Comparison of ENCODE assay signal across 8 mouse cellular contexts in the genomic region with DNA sequence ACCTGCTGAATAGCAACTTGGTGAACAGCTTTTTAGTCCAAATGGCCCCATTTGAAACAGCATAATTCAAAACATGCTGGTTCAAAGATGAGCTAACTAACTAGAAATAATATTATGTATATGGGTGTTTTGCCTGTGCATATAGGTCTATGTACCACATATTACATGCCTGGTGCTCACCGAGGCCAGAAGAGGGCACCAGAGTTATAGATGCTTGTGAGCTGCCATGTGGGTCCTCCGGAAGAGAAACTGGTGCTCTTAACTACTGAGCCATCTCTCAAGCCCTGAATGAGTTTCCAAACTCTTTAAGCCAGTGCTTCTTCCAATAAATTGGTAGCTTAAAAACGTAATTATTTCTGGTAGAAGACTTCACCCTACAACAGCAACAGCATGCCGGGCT. TPM values are rescaled to one million over a fixed set of nuclear protein-coding genes. Genes with fewer than 3 reads are reported as not detected.
DNase-seq lines count a peak whose midpoint lies in the region; ATAC-seq and TF ChIP-seq lines count a peak whose summit lies in the region.

No protein-coding gene starts in this region.

- no peak overlapping the region for H3K27ac ChIP-seq in kidney, embryonic 15.5 days
- no peak overlapping the region for H3K27ac ChIP-seq in thymus, adult 2 months (ENCODE audit: control insufficient read depth, insufficient read depth, low read length)

- no peaks in the 10 kb centered on the region for H3K4me1 ChIP-seq in kidney, embryonic 15.5 days
- H3K4me1 ChIP-seq in thymus, adult 2 months (replicated peaks; ENCODE audit: control insufficient read depth, insufficient read depth, low read length), result no peaks in the 10 kb centered on the region

- peak; percentile 59 for DNase-seq in gastrocnemius, adult 18-20 months (ENCODE audit: low spot score)
- no peak for DNase-seq in gastrocnemius, postnatal 25 days
- DNase-seq in 3T3-L1 (ENCODE audit: low read depth, low spot score) (peak; percentile 79), adipocyte (ENCODE audit: low spot score) (peak; percentile 61)
- peak; percentile 72 for DNase-seq in thymus, adult 2 months

- peaks cover 16% of the 10 kb centered on the region; the same call in 1 of the 2 replicates for H3K36me3 ChIP-seq in kidney, embryonic 15.5 days
- 0 out of 2 replicates have a peak, but pooled peaks cover 6% of the 10 kb centered on the region for H3K36me3 ChIP-seq in thymus, adult 2 months (ENCODE audit: control insufficient read depth, insufficient read depth, low read length)

- no peaks in the 10 kb centered on the region for H3K9me3 ChIP-seq in kidney, embryonic 15.5 days (replicated peaks)

- no peak overlapping the region for H3K9ac ChIP-seq in kidney, embryonic 15.5 days

- no peaks in the 10 kb centered on the region for H3K27me3 ChIP-seq in kidney, embryonic 15.5 days
- H3K27me3 ChIP-seq in thymus, adult 2 months (ENCODE audit: control insufficient read depth, insufficient read depth, low read length), result no peaks in the 10 kb centered on the region

- no peak overlapping the region for H3K4me2 ChIP-seq in kidney, embryonic 15.5 days

- ATAC-seq in erythroblast, adult 5-6 weeks (replicated peaks; ENCODE audit: low FRiP score, poor library complexity, severe bottlenecking), result 0 out of 2 replicates have a peak, but pooled peaks have one; percentile 55
- ATAC-seq in kidney, embryonic 15.5 days (replicated peaks; ENCODE audit: low FRiP score), result peak; percentile 69; the same call in 1 of the 2 replicates
- peak; percentile 97 for ATAC-seq in megakaryocyte-erythroid progenitor cell, adult 5-6 weeks (replicated peaks; ENCODE audit: low FRiP score, low TSS enrichment, poor library complexity, severe bottlenecking)

- no peak overlapping the region for H3K4me3 ChIP-seq in kidney, embryonic 15.5 days (replicated peaks)
- no peak overlapping the region for H3K4me3 ChIP-seq in thymus, adult 2 months (ENCODE audit: control insufficient read depth, insufficient read depth, low read length)

- 55% methylated on average over 4 of the region's 4 CpGs for WGBS in kidney, embryonic 15.5 days
- WGBS in thymus, adult 2 months, result 69% methylated on average over 4 of the region's 4 CpGs

- TF ChIP-seq CTCF in thymus, adult 2 months (IDR thresholded peaks at IDR 0.05; ENCODE audit: borderline replicate concordance, control insufficient read depth, extremely low read depth, insufficient read depth, low read length, poor library complexity), result no peak

- TF ChIP-seq POLR2A in thymus, adult 2 months (IDR thresholded peaks at IDR 0.05; ENCODE audit: control insufficient read depth, extremely low read depth, insufficient read depth, low read length, poor library complexity), result no peak

RNA-seq across cellular contexts. Expression of gene Tmod3, which starts 37.7 kb away (rescaled TPM):
- 10 to 100 TPM; 14.2 to 26.3 TPM for total RNA-seq in gastrocnemius, adult 18-20 months (2021)
- total RNA-seq in gastrocnemius, postnatal 25 days (2021), result 10 to 100 TPM; 19.7 to 25.8 TPM
- 17.6 and 20.4 TPM in 2 replicates for total RNA-seq in erythroblast, adult 5-6 weeks (2015; ENCODE audit: low replicate concordance)
- 17.0 and 18.7 TPM in 2 replicates for total RNA-seq in erythroblast, adult 5-6 weeks (2017; ENCODE audit: low replicate concordance)
- polyA plus RNA-seq in kidney, embryonic 15.5 days (2015; fragmentation: Nextera tagmentation; extraction: Ambion mirVana), result 143 and 144 TPM in 2 replicates
- 26.5 and 30.0 TPM in 2 replicates for total RNA-seq in megakaryocyte-erythroid progenitor cell, adult 5-6 weeks (2014; fragmentation: Nextera tagmentation)
- total RNA-seq in megakaryocyte-erythroid progenitor cell, adult 5-6 weeks (2017), result 45.0 and 65.9 TPM in 2 replicates
- 30.6 and 32.0 TPM in 2 replicates for polyA plus RNA-seq in thymus, adult 2 months (2012; rRNA removed)
